Mouse (Mus musculus): ENCODE results near the gene 4933427I04Rik.

GRCm38 (mm10) chr4:123819093-123819610, 40.3 kb upstream of the 4933427I04Rik start:
- TF ChIP-seq CTCF (IDR thresholded peaks at IDR 0.05 in 2 of 3, conservative IDR thresholded peaks at IDR 0.05 in 1 of 3; ENCODE audit: control insufficient read depth in 1 of 3, insufficient read depth in 1 of 3, low read depth in 2 of 3, low read length in 3 of 3, poor library complexity in 1 of 3, severe bottlenecking in 1 of 3) (0 out of 6 replicates have a peak, but pooled peaks of 1 of the 3 experiments have one; percentile 1), SIN3A (IDR thresholded peaks at IDR 0.05; ENCODE audit: low read length) (no peak), EP300 (IDR thresholded peaks at IDR 0.05; ENCODE audit: low read depth in 1 of 2, low read length in 2 of 2) (no peak), SMC3 (IDR thresholded peaks at IDR 0.05; ENCODE audit: low read depth, low read length) (no peak), GATA1 (IDR thresholded peaks at IDR 0.05; ENCODE audit: low read depth, low read length) (no peak)
